Mouse (Mus musculus) thymus, postnatal 10 days (tissue): ENCODE data around the gene Cfap126.

Experiments used
- DNase-seq, 2 experiments: peaks; one replicate each; pipeline ENCODE4 v3.0.0; 2021; ENCODE audit warnings: low spot score in 2 of 2

Gene Cfap126

GRCm38 (mm10) chr1:171094424-171094823, 19.3 kb upstream of the Cfap126 start:
- DNase-seq: no peak

DNA sequence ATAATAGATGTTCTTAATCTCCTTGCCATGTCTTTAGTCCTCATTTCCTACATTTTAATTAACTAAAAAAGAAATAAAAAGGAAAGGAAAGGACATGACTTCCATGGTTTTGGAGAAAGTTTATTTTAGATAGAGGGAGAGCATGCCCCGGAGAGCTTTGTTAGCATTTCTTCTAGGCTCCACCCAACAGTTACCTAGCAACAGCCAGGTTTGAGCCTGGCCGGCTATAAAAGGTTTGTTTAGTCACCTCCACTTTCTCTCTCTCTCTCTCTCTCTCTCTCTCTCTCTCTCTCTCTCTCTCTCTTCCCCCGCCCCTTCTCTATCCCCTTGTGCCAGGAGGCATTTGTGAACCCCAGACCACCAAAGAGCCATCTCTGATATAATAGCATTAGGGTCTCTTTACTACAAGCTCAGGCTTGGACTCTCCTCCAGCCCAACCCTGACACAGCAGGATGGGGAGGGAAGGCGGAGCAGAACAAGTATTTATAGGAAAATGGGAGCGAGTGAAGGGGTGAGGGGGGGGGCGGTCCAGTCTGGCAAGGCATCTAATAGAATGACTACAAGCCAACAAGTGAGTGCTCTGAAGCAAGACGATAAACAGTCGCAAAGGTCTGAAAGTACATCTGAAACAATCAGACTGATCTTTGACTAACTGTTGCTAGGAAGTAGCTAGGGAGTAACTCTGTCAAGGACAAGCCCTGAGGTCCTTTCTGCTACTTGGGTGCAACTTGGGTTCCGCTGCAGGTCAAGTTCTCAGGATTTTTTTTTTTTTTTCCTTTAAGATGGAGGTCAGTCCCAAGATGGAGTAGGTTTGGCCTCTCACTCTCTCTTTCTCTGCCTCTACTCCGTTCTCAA, 17.4 kb upstream of the Cfap126 start:
- DNase-seq: no peak

GRCm38 (mm10) chr1:171097136-171097535, 16.6 kb upstream of the Cfap126 start:
- no peak for DNase-seq

DNA sequence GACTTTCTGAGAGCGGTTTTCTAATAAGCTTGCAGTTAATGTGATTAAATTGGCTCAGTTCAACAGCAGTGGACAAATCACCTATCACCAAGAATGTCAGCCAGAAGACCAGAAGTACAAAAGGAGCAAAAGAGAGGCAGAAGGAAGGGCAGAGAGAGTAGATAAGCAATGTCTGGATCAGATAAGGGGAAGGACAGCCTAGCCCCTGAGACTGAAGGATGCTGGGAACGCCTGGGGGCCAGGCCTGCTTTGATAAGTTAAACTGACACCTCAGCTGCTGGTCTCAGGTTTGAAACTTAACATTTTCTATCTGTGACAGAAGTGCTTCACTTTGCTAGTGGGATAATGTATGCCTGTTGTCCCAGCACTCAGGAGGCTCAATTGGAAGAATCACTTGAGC, 16.1 kb upstream of the Cfap126 start:
- DNase-seq: no peak

GRCm38 (mm10) chr1:171101033-171101432, 12.7 kb upstream of the Cfap126 start:
- no peak for DNase-seq

GRCm38 (mm10) chr1:171101733-171102546, 11.8 kb upstream of the Cfap126 start:
- peak; percentile 65 to 67 for DNase-seq

DNA sequence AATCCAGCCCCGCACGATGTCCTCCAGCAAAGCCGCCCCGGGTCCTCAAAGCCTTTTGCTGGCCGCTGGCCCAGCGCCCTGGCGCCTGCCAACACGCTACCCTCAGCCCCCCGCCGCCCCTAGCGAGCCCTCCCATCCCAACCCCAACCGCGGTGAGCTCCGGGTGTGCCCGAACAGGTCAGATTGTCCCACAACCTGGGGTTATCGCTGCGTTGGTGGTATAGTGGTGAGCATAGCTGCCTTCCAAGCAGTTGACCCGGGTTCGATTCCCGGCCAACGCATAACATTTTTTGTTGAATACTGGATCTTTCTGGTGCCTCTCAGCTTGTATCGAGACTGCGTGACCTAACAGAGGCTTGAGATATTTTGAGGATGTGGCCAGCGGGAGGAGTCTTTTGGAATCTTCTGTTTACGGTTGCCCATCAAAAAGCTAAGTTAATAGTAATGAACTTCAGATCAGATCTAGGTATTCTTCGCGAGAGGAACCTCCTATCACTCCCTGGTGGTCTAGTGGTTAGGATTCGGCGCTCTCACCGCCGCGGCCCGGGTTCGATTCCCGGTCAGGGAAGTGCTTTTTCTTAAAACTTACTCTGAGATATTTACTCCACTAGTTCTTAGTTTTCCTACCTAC, 11.1 kb upstream of the Cfap126 start:
- DNase-seq: peak; percentile 75 to 85

- DNase-seq: no peak
These were observed 10.4 kb upstream of the Cfap126 start for GRCm38 (mm10) chr1:171103179-171103840.

- DNase-seq: no peak
These were observed 8.5 kb upstream of the Cfap126 start for GRCm38 (mm10) chr1:171105226-171105625.

- no peak for DNase-seq
These were observed 4.1 kb upstream of the Cfap126 start for GRCm38 (mm10) chr1:171109620-171110019.

- DNase-seq: peak in 1 of 2 experiments; percentile 14
These were observed 3.1 kb upstream of the Cfap126 start for GRCm38 (mm10) chr1:171110659-171111019.

- peak; percentile 78 to 90 for DNase-seq
These were observed 2.5 kb upstream of the Cfap126 start for GRCm38 (mm10) chr1:171111020-171111780.

DNA sequence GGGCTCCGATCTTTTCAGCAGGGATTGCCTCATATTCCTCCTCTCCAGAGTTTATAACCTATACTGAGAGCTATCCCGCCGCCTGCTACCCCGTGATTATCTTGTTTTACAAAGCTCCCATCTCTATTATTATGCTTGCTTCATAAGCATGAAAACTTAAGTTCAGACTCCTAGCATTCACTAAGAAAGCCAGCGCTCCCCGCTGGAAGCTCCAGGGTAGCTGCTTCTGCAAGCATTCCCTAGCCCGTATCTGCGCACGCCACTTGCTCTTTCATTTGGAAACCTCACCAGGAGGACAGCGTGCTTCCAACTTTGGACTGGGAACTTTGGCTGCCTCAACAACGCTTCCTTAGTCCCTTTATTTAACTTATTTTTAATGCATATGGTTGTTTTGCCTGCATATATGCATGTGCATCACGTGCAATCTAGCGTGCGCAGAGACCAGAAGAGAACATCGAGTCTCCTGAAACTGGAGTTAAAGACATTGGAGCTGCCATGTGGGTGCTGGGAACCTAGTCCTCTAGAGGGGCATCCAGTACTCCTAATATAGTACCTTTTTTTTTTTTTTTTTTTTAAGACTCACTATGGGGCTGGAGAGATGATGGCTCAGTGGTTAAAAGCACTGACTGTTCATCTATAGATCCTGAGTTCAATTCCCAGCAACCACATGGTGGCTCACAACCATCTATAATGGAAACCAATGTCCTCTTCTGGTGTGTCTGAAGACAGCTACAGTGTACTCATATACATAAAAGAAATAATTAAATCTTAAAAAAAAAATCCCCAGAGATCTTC, 1.7 kb upstream of the Cfap126 start:
- peak in 1 of 2 experiments; percentile 16 for DNase-seq

- no peak for DNase-seq
These were observed 732 bp upstream of the Cfap126 start for GRCm38 (mm10) chr1:171112986-171113385.

- no peak for DNase-seq
These were observed 2.6 kb downstream of the Cfap126 start for GRCm38 (mm10) chr1:171116280-171116679.

- peak; percentile 39 to 87 for DNase-seq
These were observed 4.6 kb downstream of the Cfap126 start for GRCm38 (mm10) chr1:171118269-171118684.

DNA sequence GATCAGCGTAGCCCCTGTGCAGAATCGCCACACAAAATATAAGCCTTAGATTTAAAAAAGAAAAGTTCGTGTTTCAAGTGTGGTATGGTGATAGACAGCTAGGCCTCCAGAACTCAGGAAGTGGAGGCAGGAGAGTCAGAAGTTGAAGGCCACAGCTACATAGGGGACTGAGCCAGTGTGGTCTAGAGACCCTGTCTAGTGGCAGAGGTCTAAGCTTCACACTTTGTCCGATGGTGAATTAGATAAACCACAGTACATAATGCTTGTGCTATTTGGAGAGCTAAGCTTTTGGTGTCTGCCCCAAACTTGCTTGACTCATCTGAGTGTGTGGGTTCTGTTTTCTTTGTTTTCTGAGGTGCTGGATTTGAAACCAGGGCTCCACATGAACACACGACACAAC, 5.3 kb downstream of the Cfap126 start:
- no peak for DNase-seq

DNA sequence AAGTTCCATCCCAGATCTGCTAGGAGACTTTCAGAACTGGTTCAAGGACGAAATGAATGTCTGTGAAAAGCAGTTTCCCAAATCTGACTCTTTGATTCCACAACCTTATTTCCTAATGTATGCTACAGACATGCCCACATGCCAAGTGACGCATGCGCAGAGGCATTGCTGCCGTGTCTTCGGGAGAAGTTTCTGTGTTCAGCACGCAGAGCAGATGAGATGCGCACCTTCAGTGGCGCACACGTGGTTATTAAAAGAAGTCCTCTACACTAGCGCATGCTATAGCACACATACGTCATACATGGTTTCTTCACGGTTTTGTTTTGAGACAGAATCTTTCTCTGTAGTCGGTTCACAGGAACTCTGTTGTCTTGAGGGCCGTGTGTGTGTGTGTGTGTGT, 5.7 kb downstream of the Cfap126 start:
- no peak for DNase-seq

DNA sequence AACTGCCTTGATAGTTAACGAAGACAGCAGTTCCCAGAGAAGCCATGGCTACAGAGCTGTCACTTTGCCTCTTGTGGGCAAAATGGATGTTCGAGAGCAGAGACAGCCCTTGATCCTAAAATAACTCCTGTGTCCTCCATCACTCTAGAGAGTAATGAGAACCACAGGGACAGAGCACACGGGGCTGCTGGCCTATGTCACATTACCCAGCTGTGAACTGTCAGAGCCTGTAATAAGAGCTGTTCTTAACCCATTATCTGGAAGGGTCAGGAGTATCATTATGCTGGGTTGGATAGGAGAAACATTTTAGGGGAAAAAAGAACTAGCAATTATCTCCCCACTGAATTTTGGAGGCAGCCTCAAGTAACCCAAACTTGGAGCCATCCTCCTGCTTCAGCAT, 7.2 kb downstream of the Cfap126 start:
- DNase-seq: no peak

DNA sequence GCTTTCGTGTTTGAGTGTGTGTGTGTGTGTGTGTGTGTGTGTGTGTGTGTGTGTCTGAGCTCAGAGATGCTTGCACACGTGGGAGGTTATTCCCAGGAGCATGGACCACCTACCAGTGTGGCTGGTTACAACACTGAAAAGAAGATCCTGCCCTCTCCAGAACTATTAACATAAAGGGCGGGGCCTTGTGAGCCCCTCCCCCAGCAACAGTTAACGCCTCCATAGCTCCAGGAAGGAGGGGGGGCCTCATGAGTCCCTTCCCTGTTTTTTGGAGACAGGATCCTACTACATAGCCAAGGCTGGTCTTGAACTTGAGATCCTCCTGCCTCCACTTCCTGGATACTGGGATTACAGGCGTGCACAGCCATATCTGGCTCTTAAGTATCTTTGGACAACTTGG, 8.1 kb downstream of the Cfap126 start:
- DNase-seq: no peak
